Mouse (Mus musculus): Measurements from ENCODE around the gene Fbxl2.

DNA sequence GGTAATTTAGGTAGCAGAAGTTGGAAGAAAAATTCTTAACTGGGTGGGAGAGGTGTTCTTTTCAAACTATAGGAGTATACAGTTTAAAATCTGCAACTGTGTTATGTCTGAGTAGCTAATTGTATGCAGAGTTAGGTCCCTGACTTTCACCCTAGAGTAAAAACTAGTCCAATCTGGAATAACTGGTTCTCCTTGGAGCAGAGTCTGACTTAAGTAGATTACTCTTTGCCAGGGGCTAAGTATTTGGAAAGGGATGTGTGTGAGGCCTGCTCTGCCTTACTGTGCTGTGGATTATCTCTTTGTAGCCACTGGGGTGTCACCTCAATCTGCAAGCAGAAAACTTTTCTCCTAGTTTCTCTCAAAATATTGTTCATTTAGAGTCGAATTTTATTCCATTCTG is 98.8 kb downstream of the Fbxl2 start:
- TF ChIP-seq POLR2A (IDR thresholded peaks at IDR 0.05; ENCODE audit: low read depth, low read length), result no peak
- no peak for TF ChIP-seq CTCF (IDR thresholded peaks at IDR 0.05; ENCODE audit: extremely low read depth, insufficient read depth, insufficient read length, insufficient replicate concordance)
